Mouse (Mus musculus) C2C12 (cell line): Measurements from ENCODE around the gene Gdf1.

Experiments used
- CTCF ChIP-seq: IDR thresholded peaks from one replicate; pipeline ENCODE4 v1.5.1; 2011; ENCODE audit not compliant: control insufficient read depth, insufficient read depth, insufficient read length
- MAX ChIP-seq: IDR thresholded peaks from one replicate; pipeline ENCODE4 v1.6.1; 2011; ENCODE audit warnings: mild to moderate bottlenecking, control low read depth
- MYOD1 ChIP-seq: IDR thresholded peaks from one replicate; pipeline ENCODE4 v1.6.1; 2011; ENCODE audit warnings: low read depth; ENCODE audit not compliant: control insufficient read depth, insufficient read length
- USF1 ChIP-seq: IDR thresholded peaks from one replicate; pipeline ENCODE4 v1.6.1; 2011; ENCODE audit warnings: low read depth, mild to moderate bottlenecking, control low read depth, moderate library complexity

DNA sequence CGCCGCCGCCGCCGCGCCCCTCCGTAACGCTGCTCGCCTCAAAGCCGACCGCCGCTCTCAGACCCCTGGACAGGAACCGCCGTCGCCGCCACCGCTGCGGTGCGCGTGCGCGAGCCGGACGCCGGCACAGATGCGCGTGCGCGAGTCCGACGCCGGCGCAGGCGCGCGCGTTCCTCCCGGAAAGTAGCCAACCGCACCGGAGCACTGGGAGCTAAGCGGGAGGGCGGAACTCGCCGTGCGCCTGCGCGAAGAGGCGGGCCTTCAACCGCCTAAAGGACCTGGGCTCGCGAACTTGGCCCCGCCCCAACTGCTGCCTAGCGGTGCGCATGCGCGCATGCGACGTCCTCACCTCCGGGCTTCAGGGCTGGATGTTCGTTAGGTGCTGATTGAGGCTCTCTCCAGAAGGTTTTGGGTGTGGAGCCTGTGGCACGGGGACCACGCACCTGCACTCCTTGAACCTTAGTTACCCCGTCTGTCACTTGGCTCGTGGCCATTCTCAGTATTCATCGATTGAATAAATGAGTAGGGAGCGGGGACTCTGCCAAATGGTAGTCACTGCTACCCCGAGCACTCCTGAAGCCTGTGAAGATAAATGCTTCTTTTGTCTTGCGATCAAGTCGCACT is 23.7 kb downstream of the Gdf1 start, which contains the start of gene Upf1:
- TF ChIP-seq USF1 = no peak
- TF ChIP-seq CTCF = no peak
- TF ChIP-seq MAX = no peak
- TF ChIP-seq MYOD1 = no peak
